Mouse (Mus musculus) heart, adult 2 months (tissue): ENCODE measurements at regions not wholly inside any gene's neighbourhood (a gene's known extent, or its start where the extent isn't known, plus 50 kb on each side); places are given as distances from the start of the nearest gene placed in this dataset.

Experiments
- DNase-seq, 2 experiments: peaks; one replicate each; pipeline ENCODE4 v3.0.0; 2021
- H3K27ac ChIP-seq: fragments of 200-600 bp; 2 replicates; pipeline ENCODE4 v1.8.1; 2022
- H3K27me3 ChIP-seq: fragments of 200-500 bp; 2 replicates; pipeline ENCODE4 v1.6.1; 2012; ENCODE audit warnings: mild to moderate bottlenecking, low read length, inconsistent platforms, mixed read lengths; ENCODE audit not compliant: control insufficient read depth, insufficient read depth
- H3K36me3 ChIP-seq: fragments of 200-500 bp; 2 replicates; pipeline ENCODE4 v1.6.1; 2012; ENCODE audit warnings: low read length, inconsistent platforms; ENCODE audit not compliant: control insufficient read depth, insufficient read depth
- H3K4me1 ChIP-seq: fragments of 200-500 bp; 2 replicates; pipeline ENCODE4 v1.6.1; 2011; ENCODE audit warnings: low read length; ENCODE audit not compliant: control insufficient read depth, insufficient read depth
- H3K4me3 ChIP-seq: fragments of 200-600 bp; 2 replicates; pipeline ENCODE4 v1.8.1; 2022
- H3K79me2 ChIP-seq: fragments of 200-500 bp; replicated peaks from 2 replicates; pipeline ENCODE4 v1.6.1; 2012; ENCODE audit warnings: mild to moderate bottlenecking, inconsistent platforms, low read length, moderate library complexity, mixed read lengths; ENCODE audit not compliant: control insufficient read depth, insufficient read depth
- H3K9ac ChIP-seq: fragments of 200-500 bp; 2 replicates; pipeline ENCODE4 v1.6.1; 2012; ENCODE audit warnings: low read depth, mild to moderate bottlenecking, control low read depth, inconsistent platforms, low read length, mixed read lengths
- CTCF ChIP-seq: fragments of 200-600 bp; IDR thresholded peaks from 2 replicates; pipeline ENCODE4 v1.8.1; 2022; ENCODE audit warnings: antibody characterized with exemption, mild to moderate bottlenecking, moderate library complexity
- EP300 ChIP-seq: fragments of 200-500 bp; IDR thresholded peaks from 2 replicates; pipeline ENCODE4 v1.6.1; 2011; ENCODE audit warnings: low read depth, low read length, control low read depth; ENCODE audit not compliant: insufficient read depth
- POLR2A ChIP-seq: fragments of 200-500 bp; IDR thresholded peaks from 2 replicates; pipeline ENCODE4 v1.6.1; 2011; ENCODE audit warnings: mild to moderate bottlenecking, low read depth, low read length, control low read depth; ENCODE audit not compliant: insufficient read depth
- WGBS: fragments of 180-500 bp; shearing (Covaris S2); methylation state at CpG from one replicate; pipeline ENCODE4 v1.1.7; 2018; 5-methylcytosine and 5-hydroxymethylcytosine counted together
- intact Hi-C: fragments of 180-260 bp; cut with DNase I; formaldehyde crosslinking; loops from one replicate; pipeline ENCODE4 v1.15.1; 2025

GRCm38 (mm10) chr3:80309931-80310330, 425.6 kb downstream of the Fam198b start:
- no peaks in the 10 kb centered on the region for H3K36me3 ChIP-seq
- no peak overlapping the region for H3K27ac ChIP-seq
- H3K4me1 ChIP-seq = no peaks in the 10 kb centered on the region
- TF ChIP-seq POLR2A (no peak), CTCF (no peak), EP300 (no peak)
- intact Hi-C loops = no loop called here
- 64% methylated on average over 4 of the region's 4 CpGs for WGBS
- H3K9ac ChIP-seq = no peak overlapping the region
- no peak for DNase-seq
- no peaks in the 10 kb centered on the region for H3K27me3 ChIP-seq
- H3K79me2 ChIP-seq = no peaks in the 10 kb centered on the region
- H3K4me3 ChIP-seq = no peak overlapping the region

DNA sequence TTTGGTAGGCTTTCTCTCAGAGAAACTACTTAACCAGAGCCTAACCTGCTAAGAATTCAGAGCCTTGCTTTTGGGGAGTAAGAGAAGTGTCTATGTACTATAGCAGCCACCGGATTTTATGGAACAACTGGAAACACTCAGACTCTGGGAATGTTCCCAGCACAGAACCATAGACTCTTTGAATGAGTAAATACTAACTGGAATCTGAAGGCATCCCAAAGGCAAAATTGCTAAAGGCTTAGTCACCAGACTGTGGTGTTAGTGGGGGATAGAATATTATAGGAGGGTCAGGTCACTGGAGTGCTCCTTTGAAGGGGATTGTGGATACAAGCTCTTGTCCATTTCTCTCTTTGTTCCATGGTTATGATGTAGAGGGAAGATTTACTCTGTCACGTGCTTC, 427.4 kb downstream of the Fam198b start:
- no peak overlapping the region for H3K4me3 ChIP-seq
- no peak for DNase-seq
- no peaks in the 10 kb centered on the region for H3K27me3 ChIP-seq
- H3K27ac ChIP-seq = no peak overlapping the region
- no peaks in the 10 kb centered on the region for H3K36me3 ChIP-seq
- 74% methylated on average over 2 of the region's 2 CpGs for WGBS
- TF ChIP-seq POLR2A (no peak), CTCF (no peak), EP300 (no peak)
- no peaks in the 10 kb centered on the region for H3K4me1 ChIP-seq
- intact Hi-C loops = no loop called here
- no peaks in the 10 kb centered on the region for H3K79me2 ChIP-seq
- H3K9ac ChIP-seq = no peak overlapping the region

GRCm38 (mm10) chr3:80322291-80322690, 438.0 kb downstream of the Fam198b start:
- H3K4me3 ChIP-seq = no peak overlapping the region
- no peaks in the 10 kb centered on the region for H3K36me3 ChIP-seq
- no peak overlapping the region for H3K9ac ChIP-seq
- no peak for TF ChIP-seq CTCF
- TF ChIP-seq POLR2A = no peak
- no peak for TF ChIP-seq EP300
- WGBS = 55% methylated on average over 3 of the region's 3 CpGs
- no peak for DNase-seq
- intact Hi-C loops = no loop called here
- H3K27me3 ChIP-seq = no peaks in the 10 kb centered on the region
- no peaks in the 10 kb centered on the region for H3K4me1 ChIP-seq
- no peaks in the 10 kb centered on the region for H3K79me2 ChIP-seq
- no peak overlapping the region for H3K27ac ChIP-seq

DNA sequence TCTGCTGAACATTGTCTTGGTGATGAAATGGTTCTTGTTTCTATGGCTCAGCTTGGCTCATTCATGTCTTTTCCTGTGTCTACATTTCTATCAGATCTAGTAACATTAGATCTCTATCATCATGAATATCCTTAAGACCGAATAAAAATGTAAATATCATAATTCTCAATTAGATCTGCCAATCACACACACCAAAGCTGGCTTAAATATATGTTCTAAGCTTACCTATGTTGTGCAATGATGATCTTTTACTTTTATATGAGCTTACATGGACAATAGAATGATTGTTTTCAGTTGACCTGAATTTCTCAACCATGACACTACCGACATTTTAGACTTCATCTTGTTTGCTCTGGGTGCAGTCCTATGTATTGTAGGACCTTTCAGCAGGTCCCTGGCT, 440.4 kb downstream of the Fam198b start:
- intact Hi-C loops = no loop called here
- DNase-seq = no peak
- 73% methylated on average over 2 of the region's 2 CpGs for WGBS

GRCm38 (mm10) chr3:80331776-80332175, 447.4 kb downstream of the Fam198b start:
- no peak overlapping the region for H3K27ac ChIP-seq
- no peaks in the 10 kb centered on the region for H3K27me3 ChIP-seq
- H3K4me3 ChIP-seq = no peak overlapping the region
- intact Hi-C loops = no loop called here
- H3K36me3 ChIP-seq = no peaks in the 10 kb centered on the region
- whole genome bisulfite sequencing = 73% methylated on average over 3 of the region's 3 CpGs
- no peaks in the 10 kb centered on the region for H3K4me1 ChIP-seq
- no peak for TF ChIP-seq POLR2A
- no peak for TF ChIP-seq CTCF
- no peak for TF ChIP-seq EP300
- H3K79me2 ChIP-seq = no peaks in the 10 kb centered on the region
- no peak for DNase-seq
- H3K9ac ChIP-seq = no peak overlapping the region

More for the DNA sequence above, 440.4 kb downstream of the Fam198b start:
- H3K27me3 ChIP-seq = no peaks in the 10 kb centered on the region
- H3K36me3 ChIP-seq = no peaks in the 10 kb centered on the region
- H3K4me3 ChIP-seq = no peak overlapping the region
- H3K79me2 ChIP-seq = no peaks in the 10 kb centered on the region
- no peaks in the 10 kb centered on the region for H3K4me1 ChIP-seq
- H3K27ac ChIP-seq = no peak overlapping the region
- TF ChIP-seq EP300 (no peak), POLR2A (no peak), CTCF (no peak)
- no peak overlapping the region for H3K9ac ChIP-seq

DNA sequence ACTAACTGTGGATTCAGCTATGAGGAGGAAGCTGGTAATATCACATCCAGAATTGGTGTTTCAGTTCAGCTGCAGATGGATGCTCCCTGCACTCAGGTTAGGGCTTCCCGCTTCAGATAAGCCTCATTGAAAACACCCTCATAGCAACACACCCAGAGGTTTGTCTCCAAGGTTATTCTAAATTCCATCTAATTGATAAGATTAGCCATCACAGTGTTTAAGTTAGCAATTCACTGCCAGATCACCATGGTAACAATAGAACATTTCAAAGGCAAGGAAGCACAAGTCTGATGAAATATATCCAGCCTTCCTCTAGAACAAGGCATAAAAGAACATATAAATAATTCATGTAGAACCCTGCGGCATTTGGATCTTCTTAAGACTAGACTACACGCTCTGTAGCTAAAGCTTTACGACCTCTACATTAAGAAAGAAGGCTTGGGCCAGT, 450.1 kb downstream of the Fam198b start:
- no peak for DNase-seq
- H3K36me3 ChIP-seq = no peaks in the 10 kb centered on the region
- no peak overlapping the region for H3K9ac ChIP-seq
- H3K27me3 ChIP-seq = no peaks in the 10 kb centered on the region
- no peak overlapping the region for H3K27ac ChIP-seq
- no peaks in the 10 kb centered on the region for H3K79me2 ChIP-seq
- H3K4me1 ChIP-seq = no peaks in the 10 kb centered on the region
- no peak overlapping the region for H3K4me3 ChIP-seq
- WGBS = 82% methylated on average over 4 of the region's 4 CpGs
- intact Hi-C loops = no loop called here
- TF ChIP-seq POLR2A (no peak), CTCF (no peak), EP300 (no peak)
